Mouse (Mus musculus) midbrain, embryonic 15.5 days (tissue): Measurements from ENCODE around the gene Dok4. TPM values are rescaled to one million over a fixed set of nuclear protein-coding genes. Genes with fewer than 3 reads are reported as not detected.
A peak's percentile ranks its signal among the peaks of the same experiment; 100 is the strongest.
"Not testable (repeated sequence)": the region's sequence is repeated elsewhere in the genome, so short reads cannot be mapped to it uniquely, and the experiment has no call there.

ENCODE experiments used
- ATAC-seq: fragments of 200-750 bp; cut with Nextera tagmentation; replicated peaks from 2 replicates; pipeline ENCODE4 v1.8.0; 2017; ENCODE audit warnings: moderate TSS enrichment
- H3K27ac ChIP-seq: fragments of 300-500 bp; sonication (generic); 2 replicates; pipeline ENCODE4 v1.5.1; 2015; ENCODE audit warnings: mild to moderate bottlenecking, inconsistent platforms
- H3K27me3 ChIP-seq: fragments of 300-500 bp; sonication (generic); replicated peaks from 2 replicates; pipeline ENCODE4 v1.6.1; 2015; ENCODE audit warnings: inconsistent platforms
- H3K36me3 ChIP-seq: fragments of 300-500 bp; sonication (generic); replicated peaks from 2 replicates; pipeline ENCODE4 v1.6.1; 2015; ENCODE audit warnings: inconsistent platforms
- H3K4me1 ChIP-seq: fragments of 300-500 bp; sonication (generic); 2 replicates; pipeline ENCODE4 v1.6.1; 2015; ENCODE audit warnings: inconsistent platforms
- H3K4me2 ChIP-seq: fragments of 300-500 bp; sonication (generic); 2 replicates; pipeline ENCODE4 v1.6.1; 2015; ENCODE audit warnings: inconsistent platforms, mild to moderate bottlenecking, moderate library complexity
- H3K4me3 ChIP-seq: fragments of 300-500 bp; sonication (generic); 2 replicates; pipeline ENCODE4 v1.5.1; 2015; ENCODE audit warnings: mild to moderate bottlenecking, inconsistent platforms
- H3K9ac ChIP-seq: fragments of 300-500 bp; sonication (generic); 2 replicates; pipeline ENCODE4 v1.6.1; 2015; ENCODE audit warnings: mild to moderate bottlenecking, inconsistent platforms
- H3K9me3 ChIP-seq: fragments of 300-500 bp; sonication (generic); 2 replicates; pipeline ENCODE4 v1.6.1; 2016; ENCODE audit warnings: inconsistent platforms
- WGBS: fragments of 180-500 bp; shearing (Covaris S2); methylation state at CpG from one replicate; pipeline ENCODE4 v1.1.7; 2015; ENCODE audit warnings: mixed read lengths; 5-methylcytosine and 5-hydroxymethylcytosine counted together
- polyA plus RNA-seq: library from polyadenylated mRNA; unstranded; fragments of >200 nt; fragmentation: Nextera tagmentation; extraction: Ambion mirVana; gene quantifications from 2 replicates; pipeline ENCODE4 v1.2.1, GENCODE M21; 2015

Gene Dok4
- polyA plus RNA-seq, 1 experiment from 2014 or later: 92.9 TPM

GRCm38 (mm10) chr8:94833901-94834405 lies 42.2 kb downstream of the Dok4 start:
- H3K9ac ChIP-seq, H3K27me3 ChIP-seq, H3K27ac ChIP-seq, ATAC-seq, H3K4me2 ChIP-seq, H3K9me3 ChIP-seq, H3K4me3 ChIP-seq: not testable (repeated sequence)
- peaks cover 12% of the 10 kb centered on the region; the same call in 1 of the 2 replicates for H3K36me3 ChIP-seq
- peaks cover 15% of the 10 kb centered on the region for H3K4me1 ChIP-seq
- WGBS: 83% methylated on average over 7 of the region's 7 CpGs

- Histone ChIP-seq H3K36me3 (peaks cover 33% of the 10 kb centered on the region; the same call in 1 of the 2 replicates), H3K27ac (no peak overlapping the region), H3K27me3 (no peaks in the 10 kb centered on the region), H3K4me3 (no peak overlapping the region), H3K9me3 (no peaks in the 10 kb centered on the region), H3K4me1 (no peaks in the 10 kb centered on the region), H3K4me2 (no peak overlapping the region), H3K9ac (no peak overlapping the region)
- WGBS: 89% methylated on average over 6 of the region's 6 CpGs
- ATAC-seq: no peak
Measured at GRCm38 (mm10) chr8:94828284-94828683, 47.8 kb downstream of the Dok4 start.

- H3K9me3 ChIP-seq: no peaks in the 10 kb centered on the region
- no peak overlapping the region for H3K27ac ChIP-seq
- no peak for ATAC-seq
- peaks cover 33% of the 10 kb centered on the region; the same call in 1 of the 2 replicates for H3K36me3 ChIP-seq
- WGBS: 97% methylated on average over 5 of the region's 5 CpGs
- H3K9ac ChIP-seq: no peak overlapping the region
- no peaks in the 10 kb centered on the region for H3K27me3 ChIP-seq
- no peak overlapping the region for H3K4me3 ChIP-seq
- no peak overlapping the region for H3K4me2 ChIP-seq
- H3K4me1 ChIP-seq: no peaks in the 10 kb centered on the region
Measured at GRCm38 (mm10) chr8:94826210-94826609, 49.9 kb downstream of the Dok4 start.

- H3K36me3 ChIP-seq: peaks cover 27% of the 10 kb centered on the region; the same call in 1 of the 2 replicates
- 83% methylated on average over 6 of the region's 6 CpGs for WGBS
- H3K4me3 ChIP-seq: no peak overlapping the region
- H3K4me1 ChIP-seq: no peaks in the 10 kb centered on the region
- no peak overlapping the region for H3K4me2 ChIP-seq
- H3K27me3 ChIP-seq: no peaks in the 10 kb centered on the region
- H3K27ac ChIP-seq: no peak overlapping the region
- ATAC-seq: no peak
- H3K9ac ChIP-seq: no peak overlapping the region
- H3K9me3 ChIP-seq: no peaks in the 10 kb centered on the region
Measured at GRCm38 (mm10) chr8:94825170-94825569, 51.0 kb downstream of the Dok4 start.

- Histone ChIP-seq H3K4me2 (no peak overlapping the region), H3K4me3 (no peak overlapping the region), H3K9me3 (no peaks in the 10 kb centered on the region), H3K27me3 (no peaks in the 10 kb centered on the region), H3K9ac (no peak overlapping the region), H3K4me1 (no peaks in the 10 kb centered on the region), H3K36me3 (peaks cover 23% of the 10 kb centered on the region; the same call in 1 of the 2 replicates), H3K27ac (no peak overlapping the region)
- WGBS: 82% methylated on average over 23 of the region's 23 CpGs
- peak; percentile 39; the same call in 1 of the 2 replicates for ATAC-seq
Measured at GRCm38 (mm10) chr8:94822637-94823560, 53.2 kb downstream of the Dok4 start.

- 90% methylated on average over 2 of the region's 2 CpGs for WGBS
- Histone ChIP-seq H3K36me3 (peaks cover 20% of the 10 kb centered on the region; the same call in 1 of the 2 replicates), H3K4me3 (no peak overlapping the region), H3K27ac (no peak overlapping the region), H3K9me3 (no peaks in the 10 kb centered on the region), H3K27me3 (no peaks in the 10 kb centered on the region), H3K4me2 (no peak overlapping the region), H3K4me1 (no peaks in the 10 kb centered on the region), H3K9ac (no peak overlapping the region)
- no peak for ATAC-seq
Measured at GRCm38 (mm10) chr8:94821381-94821780, 54.7 kb downstream of the Dok4 start.

- Histone ChIP-seq H3K27ac (no peak overlapping the region), H3K36me3 (peaks cover 17% of the 10 kb centered on the region; the same call in 1 of the 2 replicates)
- 87% methylated on average over 7 of the region's 7 CpGs for WGBS
Measured at GRCm38 (mm10) chr8:94820553-94820952, 55.6 kb downstream of the Dok4 start.

GRCm38 (mm10) chr8:94819671-94820179 lies 56.4 kb downstream of the Dok4 start:
- H3K4me3 ChIP-seq: no peak overlapping the region
- H3K4me1 ChIP-seq: no peaks in the 10 kb centered on the region
- H3K27ac ChIP-seq: no peak overlapping the region
- no peak overlapping the region for H3K4me2 ChIP-seq
- H3K9me3 ChIP-seq: no peaks in the 10 kb centered on the region
- H3K36me3 ChIP-seq: peaks cover 13% of the 10 kb centered on the region; the same call in 1 of the 2 replicates
- no peak for ATAC-seq
- WGBS: 89% methylated on average over 6 of the region's 6 CpGs
- no peak overlapping the region for H3K9ac ChIP-seq
- H3K27me3 ChIP-seq: no peaks in the 10 kb centered on the region

More at GRCm38 (mm10) chr8:94820553-94820952, 55.6 kb downstream of the Dok4 start:
- Histone ChIP-seq H3K4me1 (no peaks in the 10 kb centered on the region), H3K4me2 (no peak overlapping the region), H3K9ac (no peak overlapping the region), H3K4me3 (no peak overlapping the region), H3K9me3 (no peaks in the 10 kb centered on the region), H3K27me3 (no peaks in the 10 kb centered on the region)
- no peak for ATAC-seq

- WGBS: 94% methylated on average over 11 of the region's 11 CpGs
- Histone ChIP-seq H3K4me2 (no peak overlapping the region), H3K9ac (no peak overlapping the region), H3K4me3 (no peak overlapping the region), H3K27ac (no peak overlapping the region), H3K9me3 (no peaks in the 10 kb centered on the region), H3K36me3 (0 out of 2 replicates have a peak, but pooled peaks cover 2% of the 10 kb centered on the region), H3K27me3 (no peaks in the 10 kb centered on the region), H3K4me1 (no peaks in the 10 kb centered on the region)
- no peak for ATAC-seq
Measured at GRCm38 (mm10) chr8:94817933-94818332, 58.2 kb downstream of the Dok4 start.

GRCm38 (mm10) chr8:94814556-94814955 lies 61.6 kb downstream of the Dok4 start:
- Histone ChIP-seq H3K4me2 (no peak overlapping the region), H3K36me3 (no peaks in the 10 kb centered on the region), H3K27me3 (no peaks in the 10 kb centered on the region), H3K4me3 (no peak overlapping the region), H3K9me3 (no peaks in the 10 kb centered on the region), H3K27ac (no peak overlapping the region), H3K9ac (no peak overlapping the region), H3K4me1 (peaks cover 7% of the 10 kb centered on the region)
- no peak for ATAC-seq
- WGBS: 0% methylated on average over 1 of the region's 1 CpGs
